Mouse (Mus musculus): ENCODE data around the gene Nsd1. TPM values are rescaled to one million over a fixed set of nuclear protein-coding genes. Genes with fewer than 3 reads are reported as not detected.
A peak's percentile ranks its signal among the peaks of the same experiment; 100 is the strongest.

The Nsd1 gene
- polyA plus RNA-seq, 1 experiment from 2014 or later, result 37.4 TPM

- no peak overlapping the region for H3K4me2 ChIP-seq (replicated peaks; ENCODE audit: low read depth)
- no peaks in the 10 kb centered on the region for H3K9me3 ChIP-seq (ENCODE audit: control insufficient read depth)
- H3K27me3 ChIP-seq (replicated peaks; ENCODE audit: control insufficient read depth, insufficient read depth, low read length), result no peaks in the 10 kb centered on the region
- peaks cover 43% of the 10 kb centered on the region for H3K36me3 ChIP-seq (ENCODE audit: control insufficient read depth, insufficient read depth)
- H3K4me3 ChIP-seq (ENCODE audit: low read depth, low read length), result no peak overlapping the region
- no peak for TF ChIP-seq CTCF (IDR thresholded peaks at IDR 0.05; ENCODE audit: low read depth)
- H3K4me1 ChIP-seq (replicated peaks; ENCODE audit: control insufficient read depth, insufficient read depth, low read length), result no peaks in the 10 kb centered on the region
- H3K9ac ChIP-seq (ENCODE audit: low read depth, low read length), result no peak overlapping the region
- no peak for ATAC-seq
- H3K27ac ChIP-seq (ENCODE audit: low read depth, low read length), result no peak overlapping the region
These were observed 52.5 kb downstream of the Nsd1 start for GRCm38 (mm10) chr13:55262096-55262495.

- H3K36me3 ChIP-seq (ENCODE audit: control insufficient read depth, insufficient read depth), result peaks cover 41% of the 10 kb centered on the region
- H3K9me3 ChIP-seq (ENCODE audit: control insufficient read depth), result no peaks in the 10 kb centered on the region
- H3K27ac ChIP-seq (ENCODE audit: low read depth, low read length), result no peak overlapping the region
- H3K4me3 ChIP-seq (ENCODE audit: low read depth, low read length), result no peak overlapping the region
- WGBS, result 86% methylated on average over 5 of the region's 5 CpGs
- no peak for ATAC-seq
- H3K4me2 ChIP-seq (replicated peaks; ENCODE audit: low read depth), result no peak overlapping the region
- H3K27me3 ChIP-seq (replicated peaks; ENCODE audit: control insufficient read depth, insufficient read depth, low read length), result no peaks in the 10 kb centered on the region
- no peak for TF ChIP-seq CTCF (IDR thresholded peaks at IDR 0.05; ENCODE audit: low read depth)
- H3K4me1 ChIP-seq (replicated peaks; ENCODE audit: control insufficient read depth, insufficient read depth, low read length), result no peaks in the 10 kb centered on the region
- H3K9ac ChIP-seq (ENCODE audit: low read depth, low read length), result no peak overlapping the region
These were observed 67.6 kb downstream of the Nsd1 start for GRCm38 (mm10) chr13:55277203-55277602.

- TF ChIP-seq CTCF (IDR thresholded peaks at IDR 0.05; ENCODE audit: low read depth), result no peak
- Histone ChIP-seq H3K4me2 (replicated peaks; ENCODE audit: low read depth) (no peak overlapping the region), H3K9ac (ENCODE audit: low read depth, low read length) (no peak overlapping the region), H3K27me3 (replicated peaks; ENCODE audit: control insufficient read depth, insufficient read depth, low read length) (no peaks in the 10 kb centered on the region), H3K27ac (ENCODE audit: low read depth, low read length) (peak overlapping the region; percentile 1; the same call in 1 of the 2 replicates), H3K4me3 (ENCODE audit: low read depth, low read length) (no peak overlapping the region), H3K4me1 (replicated peaks; ENCODE audit: control insufficient read depth, insufficient read depth, low read length) (no peaks in the 10 kb centered on the region), H3K9me3 (ENCODE audit: control insufficient read depth) (no peaks in the 10 kb centered on the region), H3K36me3 (ENCODE audit: control insufficient read depth, insufficient read depth) (peaks cover 44% of the 10 kb centered on the region)
- ATAC-seq, result no peak
- 72% methylated on average over 5 of the region's 5 CpGs for WGBS
These were observed 68.1 kb downstream of the Nsd1 start for GRCm38 (mm10) chr13:55277646-55278045.

GRCm38 (mm10) chr13:55288854-55289253, 79.3 kb downstream of the Nsd1 start:
- H3K27me3 ChIP-seq (replicated peaks; ENCODE audit: control insufficient read depth, insufficient read depth, low read length), result no peaks in the 10 kb centered on the region
- H3K9me3 ChIP-seq (ENCODE audit: control insufficient read depth), result no peaks in the 10 kb centered on the region
- H3K4me1 ChIP-seq (replicated peaks; ENCODE audit: control insufficient read depth, insufficient read depth, low read length), result no peaks in the 10 kb centered on the region
- TF ChIP-seq CTCF (IDR thresholded peaks at IDR 0.05; ENCODE audit: low read depth), result peak; percentile 29; the same call in 1 of the 2 replicates
- no peak for ATAC-seq
- no peak overlapping the region for H3K4me2 ChIP-seq (replicated peaks; ENCODE audit: low read depth)
- H3K27ac ChIP-seq (ENCODE audit: low read depth, low read length), result no peak overlapping the region
- 68% methylated on average over 3 of the region's 3 CpGs for WGBS
- no peak overlapping the region for H3K4me3 ChIP-seq (ENCODE audit: low read depth, low read length)
- no peak overlapping the region for H3K9ac ChIP-seq (ENCODE audit: low read depth, low read length)
- peaks cover 67% of the 10 kb centered on the region for H3K36me3 ChIP-seq (ENCODE audit: control insufficient read depth, insufficient read depth)

- H3K36me3 ChIP-seq (ENCODE audit: control insufficient read depth, insufficient read depth), result peaks cover 86% of the 10 kb centered on the region
- no peak for TF ChIP-seq CTCF (IDR thresholded peaks at IDR 0.05; ENCODE audit: low read depth)
- no peak overlapping the region for H3K4me3 ChIP-seq (ENCODE audit: low read depth, low read length)
- H3K4me2 ChIP-seq (replicated peaks; ENCODE audit: low read depth), result no peak overlapping the region
- H3K9me3 ChIP-seq (ENCODE audit: control insufficient read depth), result no peaks in the 10 kb centered on the region
- WGBS, result 96% methylated on average over 1 of the region's 1 CpGs
- no peaks in the 10 kb centered on the region for H3K27me3 ChIP-seq (replicated peaks; ENCODE audit: control insufficient read depth, insufficient read depth, low read length)
- no peak overlapping the region for H3K9ac ChIP-seq (ENCODE audit: low read depth, low read length)
- H3K27ac ChIP-seq (ENCODE audit: low read depth, low read length), result no peak overlapping the region
- no peaks in the 10 kb centered on the region for H3K4me1 ChIP-seq (replicated peaks; ENCODE audit: control insufficient read depth, insufficient read depth, low read length)
- no peak for ATAC-seq
These were observed 87.2 kb downstream of the Nsd1 start for GRCm38 (mm10) chr13:55296760-55297159.

GRCm38 (mm10) chr13:55300913-55301312, 91.3 kb downstream of the Nsd1 start:
- no peak for ATAC-seq
- H3K4me3 ChIP-seq (ENCODE audit: low read depth, low read length), result no peak overlapping the region
- no peak overlapping the region for H3K4me2 ChIP-seq (replicated peaks; ENCODE audit: low read depth)
- H3K9ac ChIP-seq (ENCODE audit: low read depth, low read length), result no peak overlapping the region
- H3K36me3 ChIP-seq (ENCODE audit: control insufficient read depth, insufficient read depth), result peaks cover 69% of the 10 kb centered on the region
- H3K27ac ChIP-seq (ENCODE audit: low read depth, low read length), result no peak overlapping the region
- no peaks in the 10 kb centered on the region for H3K9me3 ChIP-seq (ENCODE audit: control insufficient read depth)
- H3K27me3 ChIP-seq (replicated peaks; ENCODE audit: control insufficient read depth, insufficient read depth, low read length), result no peaks in the 10 kb centered on the region
- 71% methylated on average over 5 of the region's 5 CpGs for WGBS
- TF ChIP-seq CTCF (IDR thresholded peaks at IDR 0.05; ENCODE audit: low read depth), result no peak
- H3K4me1 ChIP-seq (replicated peaks; ENCODE audit: control insufficient read depth, insufficient read depth, low read length), result no peaks in the 10 kb centered on the region

All from intestine, postnatal 0 days (tissue).